13 mouse cellular contexts compared by ENCODE assay signal in genomic region chr15:78840751-78841150, GRCm38 (mm10). TPM values are rescaled to one million over a fixed set of nuclear protein-coding genes. Genes with fewer than 3 reads are reported as not detected.
A peak's percentile ranks its signal among the peaks of the same experiment; 100 is the strongest.
DNase-seq lines count a peak whose midpoint lies in the region; ATAC-seq and TF ChIP-seq lines count a peak whose summit lies in the region.
"Had no signal": no experiment of that assay in that cellular context is flagged by ENCODE, and none has a peak within 500 bp of the region (broad histone marks: within the 10 kb centered on the region; RNA-seq: fewer than 3 reads in every experiment).

No protein-coding gene starts in this region.

- ATAC-seq in heart, embryonic 12.5 days (ENCODE audit: insufficient number of reproducible peaks, low FRiP score): no peak
- ATAC-seq in lung, embryonic 14.5 days (ENCODE audit: insufficient read depth): no peak
- ATAC-seq in embryonic facial prominence, embryonic 15.5 days (ENCODE audit: insufficient number of reproducible peaks, low FRiP score, low TSS enrichment, low read depth): no peak
- ATAC-seq in liver, embryonic 15.5 days (ENCODE audit: insufficient read depth): no peak
- ATAC-seq: hindbrain, embryonic 16.5 days had no signal

- no peak overlapping the region for H3K4me3 ChIP-seq in heart, embryonic 12.5 days
- no peak overlapping the region for H3K4me3 ChIP-seq in lung, embryonic 14.5 days (ENCODE audit: low read depth, low read length)
- H3K4me3 ChIP-seq in embryonic facial prominence, embryonic 15.5 days (replicated peaks): no peak overlapping the region
- H3K4me3 ChIP-seq in liver, embryonic 15.5 days (replicated peaks): no peak overlapping the region
- H3K4me3 ChIP-seq: forebrain, embryonic 12.5 days; left cerebral cortex, adult 2 months had no signal

- no peaks in the 10 kb centered on the region for H3K36me3 ChIP-seq in heart, embryonic 12.5 days
- peaks cover 6% of the 10 kb centered on the region for H3K36me3 ChIP-seq in lung, embryonic 14.5 days (ENCODE audit: insufficient read depth)
- no peaks in the 10 kb centered on the region for H3K36me3 ChIP-seq in embryonic facial prominence, embryonic 15.5 days
- H3K36me3 ChIP-seq in liver, embryonic 15.5 days (replicated peaks): no peaks in the 10 kb centered on the region
- H3K36me3 ChIP-seq: forebrain, embryonic 12.5 days had no signal

- no peak overlapping the region for H3K4me2 ChIP-seq in heart, embryonic 12.5 days
- H3K4me2 ChIP-seq in lung, embryonic 14.5 days: no peak overlapping the region
- H3K4me2 ChIP-seq in embryonic facial prominence, embryonic 15.5 days (replicated peaks): no peak overlapping the region
- no peak overlapping the region for H3K4me2 ChIP-seq in liver, embryonic 15.5 days
- H3K4me2 ChIP-seq: forebrain, embryonic 12.5 days had no signal

- no peak for DNase-seq in heart, postnatal 14 days
- DNase-seq in lung, embryonic 14.5 days: no peak
- DNase-seq in lung, adult 18-20 months: no peak
- no peak for DNase-seq in layer of hippocampus, postnatal 36 days
- DNase-seq in cerebellum, adult 18-20 months: no peak
- DNase-seq: right cerebral cortex, adult 18-20 months had no signal

- TF ChIP-seq CTCF in lung, embryonic 14.5 days (IDR thresholded peaks at IDR 0.05; ENCODE audit: low read depth): no peak

- H3K9me3 ChIP-seq in heart, embryonic 12.5 days (replicated peaks): no peaks in the 10 kb centered on the region
- H3K9me3 ChIP-seq in lung, embryonic 14.5 days (ENCODE audit: low read depth, low read length): no peaks in the 10 kb centered on the region
- no peaks in the 10 kb centered on the region for H3K9me3 ChIP-seq in embryonic facial prominence, embryonic 15.5 days (replicated peaks)
- no peaks in the 10 kb centered on the region for H3K9me3 ChIP-seq in liver, embryonic 15.5 days (replicated peaks)
- H3K9me3 ChIP-seq: forebrain, embryonic 12.5 days had no signal

- H3K27me3 ChIP-seq in heart, embryonic 12.5 days (replicated peaks): 0 out of 2 replicates have a peak, but pooled peaks cover 7% of the 10 kb centered on the region
- H3K27me3 ChIP-seq in lung, embryonic 14.5 days (ENCODE audit: insufficient read depth, low read length): no peaks in the 10 kb centered on the region
- H3K27me3 ChIP-seq in embryonic facial prominence, embryonic 15.5 days: no peaks in the 10 kb centered on the region
- peaks cover 62% of the 10 kb centered on the region for H3K27me3 ChIP-seq in liver, embryonic 15.5 days

- H3K4me1 ChIP-seq in heart, embryonic 12.5 days (replicated peaks): peaks cover 61% of the 10 kb centered on the region
- peaks cover 33% of the 10 kb centered on the region for H3K4me1 ChIP-seq in lung, embryonic 14.5 days (ENCODE audit: insufficient read depth)
- peaks cover 77% of the 10 kb centered on the region for H3K4me1 ChIP-seq in embryonic facial prominence, embryonic 15.5 days
- H3K4me1 ChIP-seq in liver, embryonic 15.5 days (replicated peaks): peaks cover 51% of the 10 kb centered on the region

- H3K27ac ChIP-seq in heart, embryonic 12.5 days (ENCODE audit: poor library complexity, severe bottlenecking): 0 out of 2 replicates have a peak overlapping the region, but pooled peaks have one; percentile 13
- peak overlapping the region; percentile 47; the same call in 1 of the 2 replicates for H3K27ac ChIP-seq in lung, embryonic 14.5 days (ENCODE audit: low read depth)
- peak overlapping the region; percentile 84 for H3K27ac ChIP-seq in embryonic facial prominence, embryonic 15.5 days (replicated peaks)
- peak overlapping the region; percentile 41; the same call in 1 of the 2 replicates for H3K27ac ChIP-seq in liver, embryonic 15.5 days (replicated peaks)
- H3K27ac ChIP-seq: forebrain, embryonic 12.5 days; left cerebral cortex, adult 2 months had no signal

- 0 out of 2 replicates have a peak overlapping the region, but pooled peaks have one; percentile 22 for H3K9ac ChIP-seq in heart, embryonic 12.5 days
- H3K9ac ChIP-seq in lung, embryonic 14.5 days: no peak overlapping the region
- H3K9ac ChIP-seq in embryonic facial prominence, embryonic 15.5 days: no peak overlapping the region
- no peak overlapping the region for H3K9ac ChIP-seq in liver, embryonic 15.5 days
- H3K9ac ChIP-seq: forebrain, embryonic 12.5 days had no signal

- intact Hi-C loops in heart, postnatal 14 days (cut with DNase I): loop anchor here (10.0 kb wide), 1 partner anchor 216 kb away; no protein-coding TSS in a partner anchor

- 59% methylated on average over 11 of the region's 11 CpGs for WGBS in heart, embryonic 12.5 days
- WGBS in lung, embryonic 14.5 days: 63% methylated on average over 11 of the region's 11 CpGs
- WGBS in embryonic facial prominence, embryonic 15.5 days: 28% methylated on average over 11 of the region's 11 CpGs
- 60% methylated on average over 11 of the region's 11 CpGs for WGBS in liver, embryonic 15.5 days (ENCODE audit: insufficient replicate concordance)

RNA-seq across cellular contexts. Expression of gene Cdc42ep1, which starts 1.7 kb away (rescaled TPM):
- 40.5 and 40.8 TPM in 2 replicates for polyA plus RNA-seq in heart, embryonic 12.5 days (2016; fragmentation: Nextera tagmentation; extraction: Ambion mirVana)
- total RNA-seq in heart, postnatal 14 days (2021): 10 to 100 TPM; 47.5 to 50.8 TPM
- 93.2 and 101 TPM in 2 replicates for polyA plus RNA-seq in lung, embryonic 14.5 days (2014; fragmentation: Nextera tagmentation; extraction: Ambion mirVana)
- 41.5 and 43.8 TPM in 2 replicates for polyA plus RNA-seq in embryonic facial prominence, embryonic 15.5 days (2015; fragmentation: Nextera tagmentation; extraction: Ambion mirVana)
- 13.0 and 15.2 TPM in 2 replicates for polyA plus RNA-seq in liver, embryonic 15.5 days (2015; fragmentation: Nextera tagmentation; extraction: Ambion mirVana)
- total RNA-seq in layer of hippocampus, postnatal 36 days (2021): 10 to 100 TPM; 12.4 to 13.2 TPM

RNA-seq across cellular contexts. Expression of gene Lgals2, which starts 14.6 kb away (rescaled TPM):
- 0.84 TPM in 1 of 2 replicates, not detected in the other for polyA plus RNA-seq in heart, embryonic 12.5 days (2016; fragmentation: Nextera tagmentation; extraction: Ambion mirVana)
- total RNA-seq in heart, postnatal 14 days (2021): under 1 TPM in 1 of 2 experiments, not detected in 1; 0.53 TPM
- polyA plus RNA-seq in lung, embryonic 14.5 days (2014; fragmentation: Nextera tagmentation; extraction: Ambion mirVana): 0.34 TPM in 1 of 2 replicates, not detected in the other
- polyA plus RNA-seq in embryonic facial prominence, embryonic 15.5 days (2015; fragmentation: Nextera tagmentation; extraction: Ambion mirVana): 1.0 TPM in 2 replicates
- 7.7 and 9.5 TPM in 2 replicates for polyA plus RNA-seq in liver, embryonic 15.5 days (2015; fragmentation: Nextera tagmentation; extraction: Ambion mirVana)
- not detected for total RNA-seq in layer of hippocampus, postnatal 36 days (2021)
- total RNA-seq: gastrocnemius, postnatal 4 days; left cerebral cortex, adult 2 months had no signal
- polyA plus RNA-seq: forebrain, embryonic 12.5 days; hindbrain, embryonic 16.5 days had no signal

RNA-seq across cellular contexts. Expression of gene Gga1, which starts 36.2 kb away (rescaled TPM):
- 54.0 and 54.7 TPM in 2 replicates for polyA plus RNA-seq in heart, embryonic 12.5 days (2016; fragmentation: Nextera tagmentation; extraction: Ambion mirVana)
- 10 to 100 TPM; 38.4 to 39.7 TPM for total RNA-seq in heart, postnatal 14 days (2021)
- polyA plus RNA-seq in lung, embryonic 14.5 days (2014; fragmentation: Nextera tagmentation; extraction: Ambion mirVana): 50.9 and 57.0 TPM in 2 replicates
- polyA plus RNA-seq in embryonic facial prominence, embryonic 15.5 days (2015; fragmentation: Nextera tagmentation; extraction: Ambion mirVana): 56.0 and 62.0 TPM in 2 replicates
- polyA plus RNA-seq in liver, embryonic 15.5 days (2015; fragmentation: Nextera tagmentation; extraction: Ambion mirVana): 21.4 and 23.6 TPM in 2 replicates
- total RNA-seq in layer of hippocampus, postnatal 36 days (2021): 10 to 100 TPM; 56.2 to 58.6 TPM

RNA-seq across cellular contexts. Expression of gene Card10, which starts 37.9 kb away (rescaled TPM):
- polyA plus RNA-seq in heart, embryonic 12.5 days (2016; fragmentation: Nextera tagmentation; extraction: Ambion mirVana): 6.1 and 7.5 TPM in 2 replicates
- 10 to 100 TPM; 20.3 to 20.6 TPM for total RNA-seq in heart, postnatal 14 days (2021)
- 7.8 and 8.5 TPM in 2 replicates for polyA plus RNA-seq in lung, embryonic 14.5 days (2014; fragmentation: Nextera tagmentation; extraction: Ambion mirVana)
- 4.3 TPM in 2 replicates for polyA plus RNA-seq in embryonic facial prominence, embryonic 15.5 days (2015; fragmentation: Nextera tagmentation; extraction: Ambion mirVana)
- 1.8 and 2.5 TPM in 2 replicates for polyA plus RNA-seq in liver, embryonic 15.5 days (2015; fragmentation: Nextera tagmentation; extraction: Ambion mirVana)
- 1 to 10 TPM; 5.1 to 5.8 TPM for total RNA-seq in layer of hippocampus, postnatal 36 days (2021)

RNA-seq across cellular contexts. Expression of gene Gm49510, which starts 58.7 kb away (rescaled TPM):
- polyA plus RNA-seq in heart, embryonic 12.5 days (2016; fragmentation: Nextera tagmentation; extraction: Ambion mirVana): 0.15 and 0.47 TPM in 2 replicates
- total RNA-seq in heart, postnatal 14 days (2021): not detected
- polyA plus RNA-seq in lung, embryonic 14.5 days (2014; fragmentation: Nextera tagmentation; extraction: Ambion mirVana): 0.18 and 0.70 TPM in 2 replicates
- polyA plus RNA-seq in embryonic facial prominence, embryonic 15.5 days (2015; fragmentation: Nextera tagmentation; extraction: Ambion mirVana): 0.71 and 0.85 TPM in 2 replicates
- polyA plus RNA-seq in liver, embryonic 15.5 days (2015; fragmentation: Nextera tagmentation; extraction: Ambion mirVana): 0.08 and 0.26 TPM in 2 replicates
- total RNA-seq in layer of hippocampus, postnatal 36 days (2021): under 1 TPM in 1 of 2 experiments, not detected in 1; 0.33 TPM
- total RNA-seq: gastrocnemius, postnatal 4 days; left cerebral cortex, adult 2 months had no signal
- polyA plus RNA-seq: forebrain, embryonic 12.5 days; hindbrain, embryonic 16.5 days had no signal

Comparison
In these comparisons a context has a peak if more than half of its experiments do, and no peak if none do; other contexts are left out.
1. H3K27ac ChIP-seq: peak in every context shown above with its lines; median percentile 84 in embryonic facial prominence, embryonic 15.5 days; 47 in lung, embryonic 14.5 days; 41 in liver, embryonic 15.5 days; 13 in heart, embryonic 12.5 days.